Mouse (Mus musculus): ENCODE measurements around the gene Mageb16.

The Mageb16 gene

GRCm38 (mm10) chrX:79671411-79671810, at the start of gene Mageb16:
TSS of gene Mageb16 (minus strand) at chrX:79671435.
- DNase-seq (ENCODE audit: low spot score in 2 of 2) = no peak

GRCm38 (mm10) chrX:79651091-79651490, 20.1 kb downstream of the Mageb16 start:
- DNase-seq (ENCODE audit: low spot score in 2 of 2) = peak in 1 of 2 experiments; percentile 6

DNA sequence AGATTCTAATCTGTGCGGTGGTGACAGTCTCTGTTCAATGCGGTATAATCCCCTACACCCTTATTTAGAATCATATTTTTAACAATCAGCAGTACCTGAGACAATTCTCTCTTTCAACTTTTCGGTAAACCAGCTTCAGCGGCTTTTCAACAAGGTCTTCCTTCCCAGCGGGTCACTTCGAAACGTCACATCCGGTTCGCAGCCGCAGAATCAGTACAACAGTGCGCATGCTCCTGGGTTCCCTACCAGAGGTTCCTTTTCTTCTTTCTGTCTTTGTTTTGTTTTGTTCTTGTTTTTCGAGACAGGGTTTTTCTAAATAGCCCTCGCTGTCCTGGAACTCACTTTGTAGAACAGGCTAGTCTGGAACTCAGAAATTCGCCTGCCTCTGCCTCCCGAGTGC, 35.8 kb downstream of the Mageb16 start:
- DNase-seq (ENCODE audit: low spot score in 2 of 2) = no peak

DNA sequence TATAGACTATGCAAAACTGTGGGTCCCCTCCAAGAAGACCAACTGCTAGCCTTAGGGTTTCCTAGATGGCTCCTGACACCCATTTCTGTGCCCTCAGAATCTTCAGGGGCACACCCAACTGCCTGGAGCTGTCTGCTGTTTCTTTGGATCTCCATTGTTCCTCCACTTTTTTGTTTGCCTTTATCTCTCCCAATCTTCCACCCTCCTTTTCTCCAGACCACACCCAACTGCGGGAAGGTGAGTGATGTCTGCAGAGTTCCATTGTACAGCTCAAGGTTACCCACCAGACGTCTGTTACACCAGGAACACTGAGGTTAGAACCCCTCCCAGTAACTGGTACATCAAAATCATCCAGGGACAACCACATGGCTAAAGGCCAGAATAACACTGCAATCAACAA, 64.8 kb downstream of the Mageb16 start:
- DNase-seq (ENCODE audit: low spot score in 2 of 2) = no peak

Data from urinary bladder, adult 18-20 months (tissue).